Mouse (Mus musculus): ENCODE measurements around the gene Tppp3. TPM values are rescaled to one million over a fixed set of nuclear protein-coding genes. Genes with fewer than 3 reads are reported as not detected.

The Tppp3 gene
- polyA plus RNA-seq, 1 experiment, result 3.5 TPM

DNA sequence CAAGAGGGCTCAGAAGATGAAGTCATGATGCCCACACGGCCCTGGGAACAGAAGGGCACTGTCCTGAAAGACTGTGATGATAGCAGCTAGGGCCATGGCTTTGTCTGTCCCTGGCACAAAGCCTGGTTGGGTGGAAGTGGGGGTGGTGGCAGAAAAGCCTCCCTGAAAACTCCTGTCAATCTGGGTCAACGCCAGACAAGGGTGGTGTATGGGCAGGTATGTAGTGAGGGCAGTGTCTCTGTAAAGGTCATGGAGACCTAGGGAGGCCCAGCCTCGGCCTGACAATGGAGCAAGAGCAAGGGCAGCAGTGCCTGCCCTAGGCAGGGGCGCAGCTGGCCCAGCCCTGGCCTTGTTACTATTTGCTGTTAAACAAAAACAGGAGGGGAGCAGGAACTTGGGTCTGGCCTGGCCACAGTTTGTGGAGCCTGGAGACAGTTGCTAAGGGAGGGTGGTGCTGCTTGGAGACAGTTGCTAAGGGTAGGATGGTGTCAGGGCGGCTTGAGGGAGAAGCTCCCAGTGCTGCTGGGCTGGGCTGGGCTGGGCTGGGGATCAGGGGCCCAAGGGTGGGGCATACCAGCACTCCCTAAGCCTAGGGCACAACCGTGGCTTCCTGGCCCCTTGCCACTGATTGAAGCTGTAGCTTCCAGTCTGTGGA is 2.2 kb downstream of the Tppp3 start:
- H3K27ac ChIP-seq (ENCODE audit: control insufficient read depth, insufficient read depth, low read depth, low read length, poor library complexity), result no peak overlapping the region
- H3K4me1 ChIP-seq (ENCODE audit: control insufficient read depth, insufficient read depth, low read length), result peaks cover 2% of the 10 kb centered on the region; the same call in 1 of the 2 replicates
- H3K4me3 ChIP-seq (replicated peaks; ENCODE audit: control insufficient read depth, low read depth, low read length), result no peak overlapping the region
- TF ChIP-seq CTCF (IDR thresholded peaks at IDR 0.05; ENCODE audit: control insufficient read depth, insufficient read depth, low read length), result no peak
- no peak for TF ChIP-seq POLR2A (IDR thresholded peaks at IDR 0.05; ENCODE audit: borderline replicate concordance, control insufficient read depth, low read depth, low read length)
- WGBS, result 55% methylated on average over 6 of the region's 6 CpGs

DNA sequence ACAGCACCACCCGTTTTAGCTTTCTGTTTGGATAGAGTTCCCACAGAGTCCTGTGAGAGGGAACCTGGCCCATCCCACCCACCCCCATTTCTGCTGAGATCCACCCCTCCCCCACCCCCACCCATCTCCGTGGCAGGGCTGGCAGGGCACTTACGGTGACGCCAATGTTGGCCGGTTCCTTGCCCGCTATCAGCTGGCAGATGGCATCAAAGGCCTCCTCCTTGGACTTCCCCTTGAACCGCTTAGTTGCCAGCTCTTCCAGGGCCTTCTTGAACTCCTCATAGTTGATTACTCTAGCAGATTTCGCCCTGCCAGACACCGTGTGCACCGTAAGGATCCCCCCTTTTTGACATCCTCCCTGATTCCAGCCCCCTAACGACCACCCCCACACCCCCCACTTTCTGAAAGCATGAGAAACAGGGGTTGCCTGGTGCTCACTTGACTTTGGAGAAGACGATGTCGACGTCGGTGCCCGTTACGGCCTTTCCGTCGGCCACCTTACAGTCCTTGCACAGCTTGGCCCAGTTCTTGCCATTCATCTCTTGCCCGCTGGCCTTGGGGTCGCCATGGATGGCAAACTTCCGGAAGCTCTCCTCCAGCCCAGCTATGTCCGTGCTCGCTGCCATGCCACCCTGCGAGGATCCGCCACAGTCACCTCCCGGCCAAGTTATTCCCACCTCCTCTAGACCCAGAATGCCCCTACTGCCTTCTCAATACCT is 3.2 kb downstream of the Tppp3 start:
- no peak overlapping the region for H3K27ac ChIP-seq (ENCODE audit: control insufficient read depth, insufficient read depth, low read depth, low read length, poor library complexity)
- peaks cover 2% of the 10 kb centered on the region; the same call in 1 of the 2 replicates for H3K4me1 ChIP-seq (ENCODE audit: control insufficient read depth, insufficient read depth, low read length)
- no peak overlapping the region for H3K4me3 ChIP-seq (replicated peaks; ENCODE audit: control insufficient read depth, low read depth, low read length)
- no peak for TF ChIP-seq POLR2A (IDR thresholded peaks at IDR 0.05; ENCODE audit: borderline replicate concordance, control insufficient read depth, low read depth, low read length)
- TF ChIP-seq CTCF (IDR thresholded peaks at IDR 0.05; ENCODE audit: control insufficient read depth, insufficient read depth, low read length), result no peak
- 83% methylated on average over 27 of the region's 27 CpGs for WGBS

DNA sequence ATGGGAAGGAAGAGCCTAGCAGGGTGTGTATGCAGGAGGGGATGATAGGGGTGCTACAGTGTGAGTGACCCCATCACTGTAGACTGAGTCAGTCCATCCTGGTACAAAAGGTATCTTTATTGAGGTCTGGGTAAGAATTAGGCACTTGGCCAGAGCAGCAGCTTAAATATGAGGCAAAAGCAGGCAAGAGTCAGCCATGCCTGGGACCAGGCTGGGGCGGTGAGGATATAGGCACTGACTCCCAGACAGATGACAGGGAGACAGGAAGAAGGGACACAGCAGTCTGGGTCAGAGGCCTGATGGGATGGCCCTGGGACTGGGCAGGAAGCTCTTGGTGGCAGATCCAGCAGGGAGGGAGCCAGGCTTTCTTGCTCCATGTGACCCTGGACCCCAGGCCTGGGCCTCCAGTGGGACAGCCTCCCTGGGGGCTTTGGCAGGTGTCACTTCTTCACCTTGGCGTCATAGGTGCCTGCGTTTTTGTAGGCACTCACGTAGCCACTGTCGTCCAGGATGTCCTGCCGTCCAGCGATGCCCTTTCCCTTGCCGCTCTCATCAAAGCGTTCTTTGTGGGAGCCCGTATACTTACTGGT is 3.8 kb downstream of the Tppp3 start:
- Histone ChIP-seq H3K4me3 (replicated peaks; ENCODE audit: control insufficient read depth, low read depth, low read length) (no peak overlapping the region), H3K4me1 (ENCODE audit: control insufficient read depth, insufficient read depth, low read length) (peaks cover 2% of the 10 kb centered on the region; the same call in 1 of the 2 replicates), H3K27ac (ENCODE audit: control insufficient read depth, insufficient read depth, low read depth, low read length, poor library complexity) (no peak overlapping the region)
- TF ChIP-seq CTCF (IDR thresholded peaks at IDR 0.05; ENCODE audit: control insufficient read depth, insufficient read depth, low read length) (no peak), POLR2A (IDR thresholded peaks at IDR 0.05; ENCODE audit: borderline replicate concordance, control insufficient read depth, low read depth, low read length) (no peak)
- 91% methylated on average over 10 of the region's 10 CpGs for WGBS

DNA sequence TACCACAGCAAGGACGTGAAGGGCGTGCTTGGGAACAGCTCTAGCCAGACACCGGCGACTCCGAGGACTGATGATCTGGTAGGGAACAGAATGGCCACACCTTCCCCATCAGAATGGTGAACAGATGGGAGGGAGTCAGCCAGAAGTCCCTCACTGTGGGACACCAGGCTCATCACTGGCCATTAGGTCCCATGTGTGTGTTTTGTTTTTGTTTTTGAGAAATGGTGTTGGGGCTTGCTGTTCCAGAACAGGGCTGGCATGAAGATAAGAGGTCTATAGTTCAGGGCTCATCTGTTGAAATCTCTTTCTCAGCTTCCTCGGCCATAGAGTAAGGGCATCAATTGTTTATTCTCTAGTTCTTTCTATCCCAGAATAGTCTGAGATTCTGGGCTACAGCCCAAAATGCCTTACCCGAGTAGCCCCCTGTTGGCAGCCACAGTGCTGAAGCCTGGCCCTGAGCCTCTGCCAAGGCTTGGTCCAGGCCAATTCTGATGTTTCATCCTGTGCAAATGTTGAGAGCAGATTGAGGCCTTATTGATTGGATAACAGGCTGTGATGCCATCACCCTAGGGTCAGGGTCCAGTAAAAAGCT is 4.5 kb downstream of the Tppp3 start:
- TF ChIP-seq POLR2A (IDR thresholded peaks at IDR 0.05; ENCODE audit: borderline replicate concordance, control insufficient read depth, low read depth, low read length), result no peak
- no peak for TF ChIP-seq CTCF (IDR thresholded peaks at IDR 0.05; ENCODE audit: control insufficient read depth, insufficient read depth, low read length)
- WGBS, result 87% methylated on average over 7 of the region's 7 CpGs
- Histone ChIP-seq H3K27ac (ENCODE audit: control insufficient read depth, insufficient read depth, low read depth, low read length, poor library complexity) (no peak overlapping the region), H3K4me3 (replicated peaks; ENCODE audit: control insufficient read depth, low read depth, low read length) (no peak overlapping the region), H3K4me1 (ENCODE audit: control insufficient read depth, insufficient read depth, low read length) (peaks cover 2% of the 10 kb centered on the region; the same call in 1 of the 2 replicates)

DNA sequence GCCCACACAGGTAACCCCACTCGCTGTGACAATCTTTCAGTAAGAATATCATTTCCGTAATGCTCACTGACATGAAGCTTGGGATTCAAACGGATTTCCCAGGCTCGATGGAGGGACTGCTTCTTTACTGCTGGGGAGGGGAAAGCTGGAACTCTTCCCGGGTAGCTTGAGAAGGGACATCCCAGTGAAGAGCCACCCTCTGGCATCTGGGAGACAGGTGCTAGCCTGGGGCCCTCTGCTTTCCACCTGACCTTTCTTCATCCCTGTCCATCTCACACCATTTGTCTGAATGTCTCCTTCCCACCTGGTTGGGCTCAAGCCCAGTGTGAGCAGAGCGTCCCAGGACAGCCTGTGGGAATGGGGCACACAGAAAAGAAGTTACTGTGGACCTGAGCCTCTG is 5.1 kb downstream of the Tppp3 start:
- TF ChIP-seq CTCF (IDR thresholded peaks at IDR 0.05; ENCODE audit: control insufficient read depth, insufficient read depth, low read length), result no peak
- no peak for TF ChIP-seq POLR2A (IDR thresholded peaks at IDR 0.05; ENCODE audit: borderline replicate concordance, control insufficient read depth, low read depth, low read length)
- Histone ChIP-seq H3K4me3 (replicated peaks; ENCODE audit: control insufficient read depth, low read depth, low read length) (no peak overlapping the region), H3K4me1 (ENCODE audit: control insufficient read depth, insufficient read depth, low read length) (peaks cover 2% of the 10 kb centered on the region; the same call in 1 of the 2 replicates), H3K27ac (ENCODE audit: control insufficient read depth, insufficient read depth, low read depth, low read length, poor library complexity) (no peak overlapping the region)
- WGBS, result 86% methylated on average over 6 of the region's 6 CpGs

DNA sequence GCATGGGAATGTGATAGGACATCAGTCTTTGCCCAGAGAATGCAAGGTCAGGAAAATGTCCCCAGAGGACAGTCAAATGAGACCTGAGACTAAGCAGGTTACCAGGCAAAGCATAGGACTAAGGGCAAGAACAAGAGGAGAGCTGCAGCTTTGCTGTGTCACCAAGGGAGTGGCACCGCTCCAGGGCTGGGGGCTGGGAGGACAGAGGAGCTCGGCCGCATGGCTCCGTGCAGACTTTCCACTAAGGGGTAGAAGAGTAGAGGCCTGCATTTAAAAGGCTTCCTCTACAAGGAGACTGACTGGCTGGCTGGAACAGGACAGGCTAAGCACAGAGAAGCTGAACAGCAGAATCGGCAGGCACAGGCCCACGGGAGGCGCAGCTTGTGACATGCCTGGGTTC is 6.7 kb downstream of the Tppp3 start:
- TF ChIP-seq POLR2A (IDR thresholded peaks at IDR 0.05; ENCODE audit: borderline replicate concordance, control insufficient read depth, low read depth, low read length) (no peak), CTCF (IDR thresholded peaks at IDR 0.05; ENCODE audit: control insufficient read depth, insufficient read depth, low read length) (no peak)
- WGBS, result 43% methylated on average over 7 of the region's 7 CpGs
- H3K4me3 ChIP-seq (replicated peaks; ENCODE audit: control insufficient read depth, low read depth, low read length), result no peak overlapping the region
- no peaks in the 10 kb centered on the region for H3K4me1 ChIP-seq (ENCODE audit: control insufficient read depth, insufficient read depth, low read length)
- H3K27ac ChIP-seq (ENCODE audit: control insufficient read depth, insufficient read depth, low read depth, low read length, poor library complexity), result no peak overlapping the region

DNA sequence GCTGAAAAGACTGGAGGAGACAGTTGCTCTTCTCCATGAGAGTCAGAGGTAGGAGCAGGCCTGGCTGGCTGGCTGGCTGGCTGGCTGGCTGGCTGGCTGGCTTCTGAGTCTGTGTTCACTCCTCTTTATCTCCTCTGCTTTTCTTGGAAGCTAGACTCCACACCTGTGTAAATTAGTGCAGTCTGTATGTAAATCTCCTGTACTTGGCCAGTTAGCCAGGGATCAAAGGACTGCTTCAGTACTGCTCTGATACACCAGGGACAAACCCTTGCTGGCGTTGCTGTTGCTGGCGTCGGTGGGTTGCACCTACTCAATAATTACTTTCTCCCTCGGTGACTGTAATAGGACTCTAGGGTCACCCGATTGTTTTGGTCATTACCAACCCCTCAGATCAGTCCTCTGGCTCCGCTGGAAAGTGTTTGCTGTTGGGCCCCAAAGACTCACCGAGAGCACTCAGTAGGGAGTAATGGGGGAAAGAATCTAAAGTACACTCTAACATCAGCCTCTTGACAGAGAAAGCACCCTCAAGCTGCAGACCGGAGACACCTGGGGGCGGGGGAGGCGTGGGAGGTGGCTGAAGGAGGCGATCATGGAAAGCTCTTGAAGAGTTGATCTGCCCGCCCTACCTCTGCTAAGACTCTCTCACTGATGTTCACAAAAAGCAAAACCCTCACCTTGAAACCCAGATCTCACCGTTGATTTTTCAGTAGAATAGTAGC is 10.1 kb downstream of the Tppp3 start:
- 85% methylated on average over 13 of the region's 13 CpGs for WGBS
- H3K4me1 ChIP-seq (ENCODE audit: control insufficient read depth, insufficient read depth, low read length), result no peaks in the 10 kb centered on the region
- H3K27ac ChIP-seq (ENCODE audit: control insufficient read depth, insufficient read depth, low read depth, low read length, poor library complexity), result no peak overlapping the region
- no peak for TF ChIP-seq POLR2A (IDR thresholded peaks at IDR 0.05; ENCODE audit: borderline replicate concordance, control insufficient read depth, low read depth, low read length)
- TF ChIP-seq CTCF (IDR thresholded peaks at IDR 0.05; ENCODE audit: control insufficient read depth, insufficient read depth, low read length), result no peak
- no peak overlapping the region for H3K4me3 ChIP-seq (replicated peaks; ENCODE audit: control insufficient read depth, low read depth, low read length)

Measured in bone marrow, adult 2 months (tissue).